Mouse (Mus musculus): ENCODE measurements around the gene Nnat.

- TF ChIP-seq CTCF (IDR thresholded peaks at IDR 0.05; ENCODE audit: low read depth, low read length): no peak
- TF ChIP-seq EP300 (IDR thresholded peaks at IDR 0.05; ENCODE audit: insufficient read depth, low read depth, low read length): no peak
- TF ChIP-seq POLR2A (IDR thresholded peaks at IDR 0.05; ENCODE audit: insufficient read depth, low read length): no peak
Measured at GRCm38 (mm10) chr2:157517526-157517925, 42.4 kb upstream of the Nnat start.

Measured in ES-Bruce4 (cell line).